Mouse (Mus musculus): ENCODE results near the gene Pigr. TPM values are rescaled to one million over a fixed set of nuclear protein-coding genes. Genes with fewer than 3 reads are reported as not detected.

The Pigr gene
- total and polyA plus RNA-seq, 2 experiments from 2014 or later: not detected

- no peaks in the 10 kb centered on the region for H3K9me3 ChIP-seq (ENCODE audit: low read length)
- no peak for TF ChIP-seq CTCF (IDR thresholded peaks at IDR 0.05; ENCODE audit: low read depth)
- WGBS: 5% methylated on average over 37 of the region's 43 CpGs
- ATAC-seq (peak; percentile 86), DNase-seq (peak; percentile 56)
- no peaks in the 10 kb centered on the region for H3K36me3 ChIP-seq (ENCODE audit: insufficient read depth)
- H3K9ac ChIP-seq: peak overlapping the region; percentile 64
- H3K4me2 ChIP-seq (ENCODE audit: low read depth): peak overlapping the region; percentile 69
- H3K4me1 ChIP-seq (ENCODE audit: insufficient read depth): no peaks in the 10 kb centered on the region
- H3K4me3 ChIP-seq (ENCODE audit: low read depth, low read length): peak overlapping the region; percentile 50
- H3K27ac ChIP-seq (ENCODE audit: low read depth, low read length): no peak overlapping the region
- 0 out of 2 replicates have a peak, but pooled peaks cover 8% of the 10 kb centered on the region for H3K27me3 ChIP-seq (ENCODE audit: insufficient read depth, low read length)
Measured at GRCm38 (mm10) chr1:130877889-130878614, 51.6 kb downstream of the Pigr start.

- Histone ChIP-seq H3K9ac (no peak overlapping the region), H3K27ac (ENCODE audit: low read depth, low read length) (no peak overlapping the region), H3K4me2 (ENCODE audit: low read depth) (no peak overlapping the region), H3K4me3 (ENCODE audit: low read depth, low read length) (no peak overlapping the region), H3K36me3 (ENCODE audit: insufficient read depth) (no peaks in the 10 kb centered on the region), H3K27me3 (ENCODE audit: insufficient read depth, low read length) (0 out of 2 replicates have a peak, but pooled peaks cover 8% of the 10 kb centered on the region), H3K4me1 (ENCODE audit: insufficient read depth) (no peaks in the 10 kb centered on the region), H3K9me3 (ENCODE audit: low read length) (no peaks in the 10 kb centered on the region)
- no peak for TF ChIP-seq CTCF (IDR thresholded peaks at IDR 0.05; ENCODE audit: low read depth)
- ATAC-seq (no peak), DNase-seq (no peak)
- 95% methylated on average over 7 of the region's 7 CpGs for WGBS
Measured at GRCm38 (mm10) chr1:130879927-130880326, 53.4 kb downstream of the Pigr start.

DNA sequence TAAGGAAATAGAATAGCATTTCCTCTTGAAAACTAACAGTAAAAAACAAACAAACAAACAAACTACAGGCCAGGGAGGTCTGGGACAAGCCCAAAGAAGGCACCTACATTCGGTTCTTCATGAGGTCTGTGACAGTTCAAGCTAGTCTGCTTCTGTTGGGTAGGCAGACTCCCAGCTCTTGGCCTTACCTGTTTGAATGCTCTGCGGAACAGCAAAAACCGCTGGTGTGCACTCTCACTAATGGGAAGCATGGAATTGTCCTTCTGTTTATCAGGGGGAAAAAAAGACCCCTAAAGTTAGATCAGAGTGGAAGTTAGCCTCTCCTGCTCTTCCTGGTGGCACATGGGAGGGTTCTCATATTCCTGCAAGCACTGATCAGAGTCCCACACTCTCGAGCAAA lies 56.7 kb downstream of the Pigr start:
- Histone ChIP-seq H3K9ac (no peak overlapping the region), H3K4me3 (ENCODE audit: low read depth, low read length) (no peak overlapping the region), H3K4me1 (ENCODE audit: insufficient read depth) (no peaks in the 10 kb centered on the region), H3K4me2 (ENCODE audit: low read depth) (no peak overlapping the region), H3K9me3 (ENCODE audit: low read length) (no peaks in the 10 kb centered on the region), H3K27me3 (ENCODE audit: insufficient read depth, low read length) (0 out of 2 replicates have a peak, but pooled peaks cover 8% of the 10 kb centered on the region), H3K36me3 (ENCODE audit: insufficient read depth) (no peaks in the 10 kb centered on the region), H3K27ac (ENCODE audit: low read depth, low read length) (no peak overlapping the region)
- ATAC-seq: no peak
- WGBS: 87% methylated on average over 4 of the region's 4 CpGs
- DNase-seq: no peak
- no peak for TF ChIP-seq CTCF (IDR thresholded peaks at IDR 0.05; ENCODE audit: low read depth)

DNA sequence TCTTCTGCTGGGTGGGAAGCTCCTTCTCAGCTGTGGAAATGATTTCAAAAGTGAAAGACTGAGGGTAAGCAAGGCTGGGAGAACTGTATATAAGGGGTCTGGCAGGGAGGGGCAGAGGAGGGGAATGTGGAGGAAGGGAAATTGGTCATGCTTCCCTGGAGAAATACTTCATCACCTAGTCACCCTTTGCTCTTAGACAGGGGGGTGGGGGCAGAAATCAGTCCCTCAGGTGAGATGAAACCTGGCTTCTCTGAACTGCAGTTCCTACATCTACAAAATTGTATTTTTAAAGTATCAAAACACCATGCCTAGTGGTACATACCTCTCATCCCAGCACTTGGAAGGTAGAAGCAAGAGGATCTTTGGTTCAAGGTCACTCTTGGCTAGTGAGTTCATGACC lies 60.9 kb downstream of the Pigr start, which contains the start of gene Il24:
Gene Il24 (minus strand): TSS at position 101 of the 400 bp plus-strand sequence.
- Histone ChIP-seq H3K27ac (ENCODE audit: low read depth, low read length) (no peak within 1 kb of the TSS), H3K9ac (no peak within 1 kb of the TSS), H3K27me3 (ENCODE audit: insufficient read depth, low read length) (no peaks in the 10 kb centered on the region), H3K4me2 (ENCODE audit: low read depth) (no peak within 1 kb of the TSS), H3K36me3 (ENCODE audit: insufficient read depth) (no peaks in the 10 kb centered on the region), H3K4me3 (ENCODE audit: low read depth, low read length) (no peak within 1 kb of the TSS), H3K4me1 (ENCODE audit: insufficient read depth) (no peaks in the 10 kb centered on the region), H3K9me3 (ENCODE audit: low read length) (no peaks in the 10 kb centered on the region)
- no peak for TF ChIP-seq CTCF (IDR thresholded peaks at IDR 0.05; ENCODE audit: low read depth)
- DNase-seq (no peak), ATAC-seq (no peak)

- Histone ChIP-seq H3K27ac (ENCODE audit: low read depth, low read length) (no peak overlapping the region), H3K4me2 (ENCODE audit: low read depth) (no peak overlapping the region), H3K4me1 (ENCODE audit: insufficient read depth) (no peaks in the 10 kb centered on the region), H3K36me3 (ENCODE audit: insufficient read depth) (no peaks in the 10 kb centered on the region), H3K9me3 (ENCODE audit: low read length) (no peaks in the 10 kb centered on the region), H3K27me3 (ENCODE audit: insufficient read depth, low read length) (no peaks in the 10 kb centered on the region), H3K9ac (no peak overlapping the region), H3K4me3 (ENCODE audit: low read depth, low read length) (no peak overlapping the region)
- ATAC-seq (no peak), DNase-seq (no peak)
- no peak for TF ChIP-seq CTCF (IDR thresholded peaks at IDR 0.05; ENCODE audit: low read depth)
- WGBS: 42% methylated on average over 1 of the region's 1 CpGs
Measured at GRCm38 (mm10) chr1:130892446-130892845, 66.0 kb downstream of the Pigr start.

- TF ChIP-seq CTCF (IDR thresholded peaks at IDR 0.05; ENCODE audit: low read depth): no peak
- DNase-seq (no peak), ATAC-seq (no peak)
- Histone ChIP-seq H3K27me3 (ENCODE audit: insufficient read depth, low read length) (no peaks in the 10 kb centered on the region), H3K4me2 (ENCODE audit: low read depth) (no peak overlapping the region), H3K4me3 (ENCODE audit: low read depth, low read length) (no peak overlapping the region), H3K4me1 (ENCODE audit: insufficient read depth) (no peaks in the 10 kb centered on the region), H3K9ac (no peak overlapping the region), H3K27ac (ENCODE audit: low read depth, low read length) (no peak overlapping the region), H3K9me3 (ENCODE audit: low read length) (no peaks in the 10 kb centered on the region), H3K36me3 (ENCODE audit: insufficient read depth) (no peaks in the 10 kb centered on the region)
- 65% methylated on average over 9 of the region's 9 CpGs for WGBS
Measured at GRCm38 (mm10) chr1:130893329-130894040, 67.0 kb downstream of the Pigr start.

DNA sequence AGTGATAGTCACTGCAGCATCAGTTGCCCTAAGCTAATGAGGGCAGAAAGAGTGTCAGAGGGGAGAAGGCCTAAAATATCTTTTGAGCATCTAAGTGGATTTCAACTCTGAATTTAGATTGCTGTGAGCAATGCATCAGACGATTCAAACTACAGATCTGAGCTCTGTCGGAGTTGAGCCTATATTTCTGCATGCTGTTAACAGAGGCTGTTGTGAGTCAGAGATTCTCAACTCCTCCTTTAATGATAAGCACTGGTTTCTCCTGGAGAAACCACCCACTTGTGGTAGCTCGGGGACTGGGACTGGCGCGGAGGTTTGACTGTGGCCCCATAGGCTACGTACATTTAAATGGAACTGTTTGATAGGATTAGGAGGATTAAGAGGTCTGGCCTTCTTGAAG lies 68.0 kb downstream of the Pigr start:
- TF ChIP-seq CTCF (IDR thresholded peaks at IDR 0.05; ENCODE audit: low read depth): no peak
- Histone ChIP-seq H3K27me3 (ENCODE audit: insufficient read depth, low read length) (no peaks in the 10 kb centered on the region), H3K4me2 (ENCODE audit: low read depth) (no peak overlapping the region), H3K4me1 (ENCODE audit: insufficient read depth) (no peaks in the 10 kb centered on the region), H3K9ac (no peak overlapping the region), H3K4me3 (ENCODE audit: low read depth, low read length) (no peak overlapping the region), H3K27ac (ENCODE audit: low read depth, low read length) (no peak overlapping the region), H3K9me3 (ENCODE audit: low read length) (no peaks in the 10 kb centered on the region), H3K36me3 (ENCODE audit: insufficient read depth) (no peaks in the 10 kb centered on the region)
- ATAC-seq: no peak
- 30% methylated on average over 6 of the region's 6 CpGs for WGBS
- no peak for DNase-seq

Other genes with a start within 250 kb of the Pigr start
- not detected in 2 replicates for gene Zp3r, start 197.1 kb upstream of the Pigr start, total RNA-seq (2014; rRNA removed)
- not detected in 2 replicates for gene Zp3r, start 197.1 kb upstream of the Pigr start, polyA plus RNA-seq (2015; fragmentation: Nextera tagmentation; extraction: Ambion mirVana)
- gene C4bp, start 165.1 kb upstream of the Pigr start, total RNA-seq (2014; rRNA removed): not detected in 2 replicates
- gene C4bp, start 165.1 kb upstream of the Pigr start, polyA plus RNA-seq (2015; fragmentation: Nextera tagmentation; extraction: Ambion mirVana): not detected in 2 replicates
- gene Gm29427, start 110.9 kb upstream of the Pigr start, total RNA-seq (2014; rRNA removed): 0.43 TPM in 1 of 2 replicates, not detected in the other
- gene Gm29427, start 110.9 kb upstream of the Pigr start, polyA plus RNA-seq (2015; fragmentation: Nextera tagmentation; extraction: Ambion mirVana): not detected in 2 replicates
- 11.6 and 16.4 TPM in 2 replicates for gene Yod1, start 109.4 kb upstream of the Pigr start, total RNA-seq (2014; rRNA removed)
- gene Yod1, start 109.4 kb upstream of the Pigr start, polyA plus RNA-seq (2015; fragmentation: Nextera tagmentation; extraction: Ambion mirVana): 16.0 and 18.9 TPM in 2 replicates
- gene Pfkfb2, start 97.4 kb upstream of the Pigr start, total RNA-seq (2014; rRNA removed): 39.5 and 42.0 TPM in 2 replicates
- 14.6 and 20.2 TPM in 2 replicates for gene Pfkfb2, start 97.4 kb upstream of the Pigr start, polyA plus RNA-seq (2015; fragmentation: Nextera tagmentation; extraction: Ambion mirVana)
- 0.33 and 0.69 TPM in 2 replicates for gene AA986860, start 94.7 kb upstream of the Pigr start, total RNA-seq (2014; rRNA removed)
- gene AA986860, start 94.7 kb upstream of the Pigr start, polyA plus RNA-seq (2015; fragmentation: Nextera tagmentation; extraction: Ambion mirVana): 0.29 and 0.48 TPM in 2 replicates
- 0.19 TPM in 1 of 2 replicates, not detected in the other for gene Fcamr, start 25.8 kb upstream of the Pigr start, total RNA-seq (2014; rRNA removed)
- gene Fcamr, start 25.8 kb upstream of the Pigr start, polyA plus RNA-seq (2015; fragmentation: Nextera tagmentation; extraction: Ambion mirVana): not detected in 2 replicates
- gene Fcmr, start 39.0 kb downstream of the Pigr start, total RNA-seq (2014; rRNA removed): not detected in 2 replicates
- gene Fcmr, start 39.0 kb downstream of the Pigr start, polyA plus RNA-seq (2015; fragmentation: Nextera tagmentation; extraction: Ambion mirVana): 1.1 and 1.8 TPM in 2 replicates
- not detected in 2 replicates for gene Il24, start 60.8 kb downstream of the Pigr start, total RNA-seq (2014; rRNA removed)
- 0.14 TPM in 1 of 2 replicates, not detected in the other for gene Il24, start 60.8 kb downstream of the Pigr start, polyA plus RNA-seq (2015; fragmentation: Nextera tagmentation; extraction: Ambion mirVana)
- gene Il20, start 84.8 kb downstream of the Pigr start, total RNA-seq (2014; rRNA removed): not detected in 2 replicates
- gene Il20, start 84.8 kb downstream of the Pigr start, polyA plus RNA-seq (2015; fragmentation: Nextera tagmentation; extraction: Ambion mirVana): not detected in 2 replicates
- gene Il19, start 113.4 kb downstream of the Pigr start, total RNA-seq (2014; rRNA removed): not detected in 2 replicates
- gene Il19, start 113.4 kb downstream of the Pigr start, polyA plus RNA-seq (2015; fragmentation: Nextera tagmentation; extraction: Ambion mirVana): not detected in 2 replicates
- gene Il10, start 193.2 kb downstream of the Pigr start, total RNA-seq (2014; rRNA removed): 0.15 TPM in 1 of 2 replicates, not detected in the other
- gene Il10, start 193.2 kb downstream of the Pigr start, polyA plus RNA-seq (2015; fragmentation: Nextera tagmentation; extraction: Ambion mirVana): not detected in 2 replicates

Measured in forebrain, postnatal 0 days (tissue).